Mouse (Mus musculus): ENCODE data around the gene Ch25h.

Ch25h gene

DNA sequence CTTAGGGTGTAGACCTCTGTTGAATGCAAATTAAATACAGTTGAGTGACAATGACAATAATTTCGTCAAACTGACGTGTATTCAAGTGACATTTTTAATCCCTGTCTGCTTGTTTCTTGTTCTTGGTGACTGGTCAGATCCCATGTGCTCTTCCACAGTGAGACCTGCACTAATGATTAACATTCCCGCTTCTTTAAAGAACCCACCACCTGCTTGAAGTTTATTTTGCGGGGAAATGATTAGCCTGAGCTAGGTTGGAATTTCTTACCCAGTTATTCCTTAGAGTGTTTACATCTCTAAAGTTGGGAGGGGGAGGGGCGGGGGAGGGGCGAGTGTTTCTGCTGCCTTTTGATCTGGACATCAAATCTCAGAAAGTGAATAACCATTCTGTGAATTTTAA is 6.7 kb downstream of the Ch25h start:
- no peak for DNase-seq

DNA sequence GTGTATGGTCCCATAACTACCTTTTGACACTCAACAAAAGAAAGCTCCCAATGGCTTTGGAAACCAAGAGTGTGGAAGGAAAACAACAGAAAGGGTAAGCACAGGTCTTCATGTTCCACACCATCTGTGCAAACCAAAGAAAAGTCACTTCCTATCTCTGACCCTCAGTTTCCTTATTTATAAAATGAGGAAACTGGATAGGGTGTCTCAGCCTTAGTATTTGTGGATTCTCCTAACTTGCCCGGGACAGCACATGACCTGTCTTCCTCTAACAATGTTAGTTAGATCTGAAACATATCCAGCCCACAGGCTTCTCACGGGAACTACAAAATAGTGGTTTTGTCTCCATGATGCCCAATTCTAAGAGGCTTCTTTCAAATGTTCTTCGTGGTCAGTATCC is 10.5 kb downstream of the Ch25h start:
- DNase-seq, result no peak

DNA sequence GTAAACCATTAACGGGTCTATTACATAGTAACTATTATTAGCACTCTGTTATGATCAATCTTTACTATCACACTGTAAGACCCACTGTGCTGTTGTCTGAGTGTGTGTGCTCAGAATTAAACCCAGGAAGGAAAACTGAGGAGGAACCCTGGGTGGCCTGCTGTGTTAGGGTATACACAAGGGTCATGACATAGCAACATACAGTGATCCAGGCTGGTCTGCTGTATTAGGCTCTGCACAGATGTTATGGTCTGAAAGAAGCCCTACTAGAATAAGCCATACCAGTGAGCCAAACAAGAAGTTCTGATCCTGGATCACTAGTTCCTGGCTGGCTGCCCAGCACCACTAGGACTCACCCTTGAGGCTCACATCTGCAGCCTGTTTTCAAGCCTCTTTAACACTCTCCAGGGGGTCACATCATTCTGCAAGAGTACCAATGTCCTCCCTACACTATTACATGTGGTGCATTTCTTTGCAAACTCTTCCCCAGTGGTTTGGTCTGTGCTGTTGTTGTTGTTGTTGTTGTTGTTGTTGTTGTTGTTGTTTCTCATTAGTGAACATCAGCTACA is 13.4 kb downstream of the Ch25h start:
- no peak for DNase-seq

DNA sequence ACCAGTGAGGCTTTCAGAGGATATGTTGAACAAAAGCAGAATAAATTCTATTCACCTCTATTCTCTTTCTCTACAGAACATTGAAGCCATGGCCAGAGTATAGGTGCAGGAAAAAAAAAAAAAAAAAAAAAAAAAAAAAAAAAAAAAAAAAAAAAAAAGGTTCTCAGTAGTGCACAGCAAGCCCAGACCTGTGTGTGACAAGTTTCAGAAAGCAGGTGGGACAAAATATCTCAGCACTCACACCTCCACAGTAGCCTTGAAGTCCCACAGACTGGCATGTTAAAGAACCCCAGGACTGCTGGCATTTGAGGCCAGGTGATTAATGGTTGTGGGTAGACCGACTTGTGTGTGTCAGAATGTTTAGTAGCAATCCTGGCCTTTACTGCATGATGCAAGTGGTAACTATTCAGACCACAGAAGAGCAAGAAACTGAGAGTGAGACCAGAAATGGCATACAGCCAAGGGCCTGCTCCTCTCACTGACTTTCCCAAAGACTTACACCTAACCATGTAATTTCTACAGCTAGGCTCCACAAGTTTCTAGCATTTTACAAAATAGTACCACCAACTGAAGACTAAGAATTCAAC is 24.1 kb downstream of the Ch25h start:
- no peak for DNase-seq

DNA sequence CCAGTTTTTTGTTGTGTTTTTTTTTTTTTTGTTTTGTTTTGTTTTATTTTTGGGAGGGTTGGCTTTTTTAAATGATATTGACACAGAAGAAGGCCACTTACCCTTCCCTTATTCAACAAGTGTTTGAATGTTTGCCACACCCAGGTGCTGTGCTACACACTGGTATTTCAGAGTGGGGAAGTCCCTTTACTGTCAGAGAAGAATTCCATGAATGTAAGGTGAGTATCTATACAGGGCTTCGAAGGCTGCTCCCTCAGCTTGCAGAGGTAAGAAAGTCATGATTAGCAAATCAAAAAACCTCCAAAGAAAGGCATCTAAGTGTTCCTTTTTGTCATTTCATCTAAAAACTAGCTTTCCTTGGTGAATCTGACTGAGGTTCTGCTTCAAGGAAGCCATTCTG is 26.1 kb downstream of the Ch25h start:
- DNase-seq, result no peak

DNA sequence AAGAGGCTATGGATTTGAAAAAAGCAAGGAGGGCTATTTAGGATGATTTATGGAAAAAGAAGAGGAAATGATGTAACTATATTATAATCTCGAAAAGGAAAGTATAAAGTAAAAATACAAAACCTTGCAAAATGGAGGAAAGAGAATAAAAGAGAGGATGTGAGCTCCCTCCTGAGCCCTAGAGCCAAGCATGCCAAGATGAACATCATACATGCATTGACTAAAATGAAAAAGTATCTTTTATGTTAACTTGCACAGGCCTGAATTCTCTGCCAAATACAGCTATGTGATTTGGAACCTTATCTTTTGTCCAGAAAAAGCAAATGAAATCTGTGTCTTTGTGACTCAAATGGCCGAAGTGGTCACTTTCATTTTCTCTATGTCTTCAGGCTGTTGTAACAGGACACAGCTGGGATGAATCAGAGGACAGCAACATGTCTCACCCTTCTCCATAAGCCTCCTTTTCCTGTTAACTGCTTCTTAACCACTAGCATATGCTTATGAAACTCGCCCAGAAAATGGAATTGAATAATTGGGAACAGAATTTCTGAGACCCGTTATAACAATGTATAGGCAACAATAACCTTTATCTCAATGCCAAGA is 29.5 kb downstream of the Ch25h start:
- DNase-seq, result peak in 1 of 2 experiments; percentile 22

DNA sequence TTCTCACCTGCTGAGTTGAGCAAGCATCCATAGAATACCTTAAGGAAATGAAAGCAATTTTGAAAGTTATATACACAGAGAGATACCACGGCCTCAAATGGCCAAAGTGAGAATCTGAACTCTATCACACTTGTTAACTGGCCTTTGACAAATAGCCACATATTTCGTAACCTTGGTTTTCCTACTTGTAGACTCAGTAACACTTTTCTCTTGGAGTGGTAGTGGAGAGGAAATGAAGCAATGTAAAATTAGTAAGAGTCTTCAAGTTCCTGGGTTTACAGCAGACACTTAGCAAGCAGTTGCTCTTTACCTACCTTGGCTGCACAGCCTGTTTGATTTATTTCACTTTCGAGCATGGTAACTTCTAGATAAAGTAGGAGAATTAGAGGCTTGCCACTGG is 30.2 kb downstream of the Ch25h start:
- no peak for DNase-seq

DNA sequence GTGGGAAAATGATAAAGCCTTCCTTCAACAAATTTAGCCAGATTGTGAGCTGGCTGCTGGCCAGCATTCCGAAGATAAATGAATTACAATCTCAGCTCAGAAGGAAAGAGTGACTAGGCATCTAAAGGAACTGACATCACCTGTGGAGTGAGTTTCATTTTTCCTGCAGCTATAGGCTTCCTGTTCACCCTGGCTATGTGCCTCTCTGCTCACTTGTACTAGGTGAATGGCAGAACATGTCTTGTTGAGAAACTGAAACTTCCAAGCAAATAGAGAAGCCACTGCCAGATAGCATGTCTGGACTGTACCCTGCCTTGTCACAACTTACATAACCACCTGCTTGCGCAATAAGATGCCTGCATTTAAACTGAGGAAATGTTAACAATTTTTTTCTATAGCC is 33.0 kb downstream of the Ch25h start:
- DNase-seq, result peak in 1 of 2 experiments; percentile 42

DNA sequence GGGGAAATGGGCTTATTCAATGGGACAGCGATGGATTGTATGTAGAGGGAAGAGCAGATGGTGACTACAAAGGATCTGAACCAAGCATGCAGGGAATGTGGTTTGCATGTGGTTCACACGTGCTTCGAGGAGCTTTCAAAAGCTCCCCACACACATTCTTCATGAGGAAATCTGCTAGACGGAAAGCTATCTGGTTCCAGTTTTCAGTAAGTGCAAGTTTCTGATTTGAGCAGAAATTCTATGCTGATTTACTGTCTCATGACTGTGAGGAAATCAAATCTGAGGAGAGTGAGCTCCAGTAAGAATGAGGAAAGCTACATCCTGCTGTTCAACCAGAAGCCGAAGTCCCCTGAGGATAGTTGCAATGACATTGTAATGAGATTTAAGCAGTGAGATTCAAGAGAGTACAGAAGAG is 39.8 kb downstream of the Ch25h start:
- DNase-seq, result no peak

DNA sequence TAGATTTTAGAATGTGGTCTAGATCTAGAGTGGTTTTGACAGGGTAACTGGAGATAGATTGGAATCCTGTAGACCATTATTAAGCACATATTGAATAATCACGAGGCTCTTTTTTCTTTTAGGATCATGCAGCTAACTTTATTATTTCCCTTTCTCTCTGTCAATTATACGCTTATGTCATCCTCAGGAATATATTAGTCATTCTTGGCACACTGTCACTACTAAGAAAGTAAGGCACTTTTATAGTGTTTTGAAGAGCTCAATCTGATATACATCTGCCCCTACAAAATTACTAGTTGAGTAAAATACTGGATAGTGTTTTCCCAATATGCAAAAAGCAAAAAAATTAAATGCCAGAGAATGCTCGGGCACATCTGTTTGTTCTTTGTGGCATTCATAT is 43.6 kb downstream of the Ch25h start:
- no peak for DNase-seq

DNA sequence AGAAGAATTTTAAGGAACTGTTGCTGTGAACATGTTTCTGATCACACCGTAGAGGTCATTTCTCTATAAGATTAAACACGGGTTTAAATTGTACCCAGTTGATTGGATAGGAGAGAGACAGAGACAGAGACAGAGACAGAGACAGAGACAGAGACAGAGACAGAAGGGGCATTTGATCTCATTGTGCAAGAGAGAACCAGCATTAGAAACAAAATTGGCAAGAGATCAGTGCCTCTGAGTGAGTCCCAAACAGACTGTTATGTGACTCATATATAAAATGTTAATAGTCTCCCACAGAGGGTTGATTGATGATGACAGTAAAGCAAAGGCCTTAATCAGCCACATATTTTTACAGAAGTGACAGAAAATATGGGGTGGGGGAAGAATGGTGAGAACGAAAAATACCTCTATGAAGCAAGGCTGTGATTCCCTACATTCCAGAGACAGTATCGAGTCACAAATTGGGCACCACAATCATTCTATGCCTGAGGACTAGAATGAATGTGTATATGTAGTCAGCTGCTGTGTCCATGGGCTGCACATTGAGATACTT is 51.1 kb downstream of the Ch25h start:
- DNase-seq, result no peak
